Mouse (Mus musculus): ENCODE results near the gene Cd47. TPM values are rescaled to one million over a fixed set of nuclear protein-coding genes. Genes with fewer than 3 reads are reported as not detected.
A peak's percentile ranks its signal among the peaks of the same experiment; 100 is the strongest.

Cd47 gene
- polyA plus RNA-seq, 1 experiment from 2014 or later = 96.3 TPM

- H3K9ac ChIP-seq = no peak overlapping the region
- 0 out of 2 replicates have a peak, but pooled peaks cover 2% of the 10 kb centered on the region for H3K36me3 ChIP-seq (ENCODE audit: insufficient read depth)
- no peaks in the 10 kb centered on the region for H3K27me3 ChIP-seq (ENCODE audit: insufficient read depth, low read length)
- no peak overlapping the region for H3K4me2 ChIP-seq
- DNase-seq = no peak
- H3K9me3 ChIP-seq (ENCODE audit: low read depth, low read length) = no peaks in the 10 kb centered on the region
- no peaks in the 10 kb centered on the region for H3K4me1 ChIP-seq (ENCODE audit: insufficient read depth)
- no peak for TF ChIP-seq CTCF (IDR thresholded peaks at IDR 0.05; ENCODE audit: low read depth)
- no peak overlapping the region for H3K4me3 ChIP-seq (ENCODE audit: low read depth, low read length)
- ATAC-seq (ENCODE audit: insufficient read depth) = no peak
- H3K27ac ChIP-seq (ENCODE audit: low read depth) = no peak overlapping the region
- WGBS = 93% methylated on average over 4 of the region's 4 CpGs
These were observed 31.8 kb upstream of the Cd47 start for GRCm38 (mm10) chr16:49768491-49769031.

- no peak for TF ChIP-seq CTCF (IDR thresholded peaks at IDR 0.05; ENCODE audit: low read depth)
- Histone ChIP-seq H3K4me1 (ENCODE audit: insufficient read depth) (no peaks in the 10 kb centered on the region), H3K27ac (ENCODE audit: low read depth) (no peak overlapping the region), H3K4me2 (no peak overlapping the region), H3K9me3 (ENCODE audit: low read depth, low read length) (no peaks in the 10 kb centered on the region), H3K9ac (no peak overlapping the region), H3K36me3 (ENCODE audit: insufficient read depth) (no peaks in the 10 kb centered on the region), H3K27me3 (ENCODE audit: insufficient read depth, low read length) (no peaks in the 10 kb centered on the region), H3K4me3 (ENCODE audit: low read depth, low read length) (no peak overlapping the region)
- DNase-seq (no peak), ATAC-seq (ENCODE audit: insufficient read depth) (no peak)
- 72% methylated on average over 2 of the region's 2 CpGs for whole genome bisulfite sequencing
These were observed 30.5 kb upstream of the Cd47 start for GRCm38 (mm10) chr16:49769831-49770261.

- DNase-seq = no peak
- TF ChIP-seq CTCF (IDR thresholded peaks at IDR 0.05; ENCODE audit: low read depth) = no peak
- Histone ChIP-seq H3K36me3 (ENCODE audit: insufficient read depth) (no peaks in the 10 kb centered on the region), H3K9ac (no peak overlapping the region), H3K4me1 (ENCODE audit: insufficient read depth) (no peaks in the 10 kb centered on the region), H3K4me2 (no peak overlapping the region), H3K27me3 (ENCODE audit: insufficient read depth, low read length) (no peaks in the 10 kb centered on the region), H3K27ac (ENCODE audit: low read depth) (no peak overlapping the region), H3K4me3 (ENCODE audit: low read depth, low read length) (no peak overlapping the region), H3K9me3 (ENCODE audit: low read depth, low read length) (no peaks in the 10 kb centered on the region)
- WGBS = 79% methylated on average over 12 of the region's 12 CpGs
- ATAC-seq (ENCODE audit: insufficient read depth) = no peak
These were observed 29.8 kb upstream of the Cd47 start for GRCm38 (mm10) chr16:49770320-49771189.

GRCm38 (mm10) chr16:49771609-49772396 lies 28.5 kb upstream of the Cd47 start:
- WGBS = 73% methylated on average over 7 of the region's 7 CpGs
- DNase-seq (no peak), ATAC-seq (ENCODE audit: insufficient read depth) (no peak)
- H3K4me1 ChIP-seq (ENCODE audit: insufficient read depth) = no peaks in the 10 kb centered on the region
- no peak for TF ChIP-seq CTCF (IDR thresholded peaks at IDR 0.05; ENCODE audit: low read depth)
- no peaks in the 10 kb centered on the region for H3K9me3 ChIP-seq (ENCODE audit: low read depth, low read length)
- H3K36me3 ChIP-seq (ENCODE audit: insufficient read depth) = no peaks in the 10 kb centered on the region
- H3K4me3 ChIP-seq (ENCODE audit: low read depth, low read length) = no peak overlapping the region
- no peak overlapping the region for H3K9ac ChIP-seq
- H3K4me2 ChIP-seq = no peak overlapping the region
- H3K27ac ChIP-seq (ENCODE audit: low read depth) = 0 out of 2 replicates have a peak overlapping the region, but pooled peaks have one; percentile 8
- no peaks in the 10 kb centered on the region for H3K27me3 ChIP-seq (ENCODE audit: insufficient read depth, low read length)

GRCm38 (mm10) chr16:49772576-49772975 lies 27.8 kb upstream of the Cd47 start:
- H3K27ac ChIP-seq (ENCODE audit: low read depth) = no peak overlapping the region
- no peaks in the 10 kb centered on the region for H3K4me1 ChIP-seq (ENCODE audit: insufficient read depth)
- 23% methylated on average over 1 of the region's 1 CpGs for WGBS
- no peak overlapping the region for H3K4me3 ChIP-seq (ENCODE audit: low read depth, low read length)
- DNase-seq = no peak
- no peaks in the 10 kb centered on the region for H3K27me3 ChIP-seq (ENCODE audit: insufficient read depth, low read length)
- no peaks in the 10 kb centered on the region for H3K9me3 ChIP-seq (ENCODE audit: low read depth, low read length)
- no peak overlapping the region for H3K4me2 ChIP-seq
- H3K36me3 ChIP-seq (ENCODE audit: insufficient read depth) = no peaks in the 10 kb centered on the region
- TF ChIP-seq CTCF (IDR thresholded peaks at IDR 0.05; ENCODE audit: low read depth) = no peak
- ATAC-seq (ENCODE audit: insufficient read depth) = no peak
- H3K9ac ChIP-seq = no peak overlapping the region

GRCm38 (mm10) chr16:49773068-49773467 lies 27.3 kb upstream of the Cd47 start:
- H3K27me3 ChIP-seq (ENCODE audit: insufficient read depth, low read length) = no peaks in the 10 kb centered on the region
- no peak for DNase-seq
- no peak overlapping the region for H3K4me3 ChIP-seq (ENCODE audit: low read depth, low read length)
- no peaks in the 10 kb centered on the region for H3K9me3 ChIP-seq (ENCODE audit: low read depth, low read length)
- no peaks in the 10 kb centered on the region for H3K4me1 ChIP-seq (ENCODE audit: insufficient read depth)
- H3K4me2 ChIP-seq = no peak overlapping the region
- WGBS = 80% methylated on average over 1 of the region's 1 CpGs
- TF ChIP-seq CTCF (IDR thresholded peaks at IDR 0.05; ENCODE audit: low read depth) = no peak
- no peaks in the 10 kb centered on the region for H3K36me3 ChIP-seq (ENCODE audit: insufficient read depth)
- no peak for ATAC-seq (ENCODE audit: insufficient read depth)
- H3K27ac ChIP-seq (ENCODE audit: low read depth) = no peak overlapping the region
- no peak overlapping the region for H3K9ac ChIP-seq
